In the genomic region with DNA sequence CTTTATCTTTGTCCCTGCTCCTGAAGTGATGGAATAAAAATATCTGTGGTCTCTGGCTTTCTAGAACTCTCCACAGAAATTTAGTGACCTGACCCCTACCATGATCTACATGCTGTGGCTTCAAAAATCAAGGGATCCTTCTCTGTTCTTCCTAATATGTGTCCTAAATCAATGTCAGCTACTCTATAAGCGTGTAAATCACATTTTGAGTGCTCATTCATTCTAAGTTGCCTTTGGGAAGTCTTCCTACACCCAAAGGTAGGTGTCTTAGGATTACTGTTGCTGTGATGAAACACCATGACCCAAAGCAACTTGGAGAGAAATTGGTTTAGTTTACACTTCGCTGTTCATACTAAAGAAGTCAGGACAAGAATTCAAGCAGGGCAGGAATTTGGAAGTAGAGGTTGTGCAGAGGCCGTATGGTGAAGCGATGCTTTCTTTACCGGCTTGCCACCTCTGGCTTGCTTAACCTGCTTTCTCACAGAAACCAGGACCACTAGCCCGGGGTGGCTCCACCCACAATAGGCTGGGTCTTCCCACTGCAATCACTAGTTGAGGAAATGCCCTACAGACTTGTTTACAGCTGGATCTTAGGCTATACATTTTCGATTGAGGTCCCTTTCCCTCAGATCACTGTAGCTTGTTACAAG, we compare ENCODE assay signal across 8 mouse cellular contexts. TPM values are rescaled to one million over a fixed set of nuclear protein-coding genes. Genes with fewer than 3 reads are reported as not detected.
DNase-seq lines count a peak whose midpoint lies in the region; ATAC-seq and TF ChIP-seq lines count a peak whose summit lies in the region.

No protein-coding gene starts in this region.

- no peaks in the 10 kb centered on the region for H3K36me3 ChIP-seq in lung, embryonic 16.5 days (ENCODE audit: control insufficient read depth, insufficient read depth, low read length)
- no peaks in the 10 kb centered on the region for H3K36me3 ChIP-seq in intestine, postnatal 0 days (ENCODE audit: control insufficient read depth, insufficient read depth)

- peak overlapping the region; percentile 98 for H3K4me2 ChIP-seq in lung, embryonic 16.5 days (ENCODE audit: low read depth, low read length)
- H3K4me2 ChIP-seq in intestine, postnatal 0 days (replicated peaks; ENCODE audit: low read depth) = peak overlapping the region; percentile 97

- H3K27ac ChIP-seq in lung, embryonic 16.5 days (ENCODE audit: low read length) = no peak overlapping the region
- H3K27ac ChIP-seq in intestine, postnatal 0 days (ENCODE audit: low read depth, low read length) = no peak overlapping the region

- H3K4me1 ChIP-seq in lung, embryonic 16.5 days (replicated peaks; ENCODE audit: control insufficient read depth, insufficient read depth, low read length) = peaks cover 8% of the 10 kb centered on the region
- H3K4me1 ChIP-seq in intestine, postnatal 0 days (replicated peaks; ENCODE audit: control insufficient read depth, insufficient read depth, low read length) = 0 out of 2 replicates have a peak, but pooled peaks cover 3% of the 10 kb centered on the region

- no peaks in the 10 kb centered on the region for H3K9me3 ChIP-seq in lung, embryonic 16.5 days (ENCODE audit: control insufficient read depth, low read length)
- no peaks in the 10 kb centered on the region for H3K9me3 ChIP-seq in intestine, postnatal 0 days (ENCODE audit: control insufficient read depth)

- DNase-seq in lung, postnatal 14 days = no peak
- peak; percentile 26 for DNase-seq in embryo, embryonic 11 days
- DNase-seq in naive thymus-derived CD4-positive, alpha-beta T cell, adult 2 months (ENCODE audit: low read depth) = peak; percentile 17
- DNase-seq in adrenal gland, adult 8-10 months = no peak
- no peak for DNase-seq in right cerebral cortex, adult 2 months (ENCODE audit: low spot score in 2 of 2)
- DNase-seq in left cerebral cortex, adult 8-10 months (ENCODE audit: low spot score in 2 of 2) = no peak

- WGBS in lung, embryonic 16.5 days = 37% methylated on average over 7 of the region's 7 CpGs
- 38% methylated on average over 7 of the region's 7 CpGs for WGBS in intestine, postnatal 0 days

- no peak for ATAC-seq in lung, embryonic 16.5 days (ENCODE audit: low read depth)
- ATAC-seq in intestine, postnatal 0 days = no peak

- peak overlapping the region; percentile 77 for H3K4me3 ChIP-seq in lung, embryonic 16.5 days (ENCODE audit: low read length)
- H3K4me3 ChIP-seq in intestine, postnatal 0 days (ENCODE audit: low read depth, low read length) = peak overlapping the region; percentile 70

- no peaks in the 10 kb centered on the region for H3K27me3 ChIP-seq in lung, embryonic 16.5 days (ENCODE audit: control insufficient read depth, insufficient read depth, low read depth, low read length)
- H3K27me3 ChIP-seq in intestine, postnatal 0 days (replicated peaks; ENCODE audit: control insufficient read depth, insufficient read depth, low read length) = no peaks in the 10 kb centered on the region

- H3K9ac ChIP-seq in lung, embryonic 16.5 days (ENCODE audit: low read length) = peak overlapping the region; percentile 81
- H3K9ac ChIP-seq in intestine, postnatal 0 days (ENCODE audit: low read depth, low read length) = no peak overlapping the region

- TF ChIP-seq CTCF in intestine, postnatal 0 days (IDR thresholded peaks at IDR 0.05; ENCODE audit: low read depth) = no peak

RNA-seq across cellular contexts. Expression of a gene that starts 1.2 kb away (rescaled TPM):
- 7.3 and 8.3 TPM in 2 replicates for polyA plus RNA-seq in lung, embryonic 16.5 days (2015; fragmentation: Nextera tagmentation; extraction: Ambion mirVana)
- 2.1 and 2.2 TPM in 2 replicates for polyA plus RNA-seq in intestine, postnatal 0 days (2015; fragmentation: Nextera tagmentation; extraction: Ambion mirVana)
- total RNA-seq in adrenal gland, adult 8-10 months (2022) = 10 to 100 TPM; 13.5 to 56.8 (median 26.1) TPM
- total RNA-seq in left cerebral cortex, adult 8-10 months (2022) = 10 to 100 TPM; 15.2 to 17.8 (median 17.1) TPM

RNA-seq across cellular contexts. Expression of a gene that starts 36.1 kb away (rescaled TPM):
- 98.2 and 101 TPM in 2 replicates for polyA plus RNA-seq in lung, embryonic 16.5 days (2015; fragmentation: Nextera tagmentation; extraction: Ambion mirVana)
- polyA plus RNA-seq in intestine, postnatal 0 days (2015; fragmentation: Nextera tagmentation; extraction: Ambion mirVana) = 37.8 and 38.5 TPM in 2 replicates
- total RNA-seq in adrenal gland, adult 8-10 months (2022) = 10 to 100 TPM; 44.4 to 51.6 (median 48.7) TPM
- total RNA-seq in left cerebral cortex, adult 8-10 months (2022) = 10 to 100 TPM; 31.2 to 37.2 (median 35.5) TPM

Comparison
In these comparisons a context has a peak if more than half of its experiments do, and no peak if none do; other contexts are left out.
1. DNase-seq: peak in embryo, embryonic 11 days (single experiment) and naive thymus-derived CD4-positive, alpha-beta T cell, adult 2 months (single experiment); none in lung, postnatal 14 days (single experiment), adrenal gland, adult 8-10 months (single experiment), right cerebral cortex, adult 2 months (0 of 2) and left cerebral cortex, adult 8-10 months (0 of 2).